Mouse (Mus musculus) limb, embryonic 13.5 days (tissue): Measurements from ENCODE around the gene Trim46. TPM values are rescaled to one million over a fixed set of nuclear protein-coding genes. Genes with fewer than 3 reads are reported as not detected.

ENCODE experiments used
- ATAC-seq: fragments of 200-750 bp; cut with Nextera tagmentation; 2 replicates; pipeline ENCODE4 v1.8.0; 2017; ENCODE audit warnings: low read depth, moderate number of reproducible peaks, moderate TSS enrichment; ENCODE audit not compliant: low FRiP score
- H3K27ac ChIP-seq: fragments of 300-500 bp; sonication (generic); 2 replicates; pipeline ENCODE4 v1.5.1; 2015; ENCODE audit warnings: inconsistent platforms, mild to moderate bottlenecking, moderate library complexity
- H3K27me3 ChIP-seq: fragments of 300-500 bp; sonication (generic); 2 replicates; pipeline ENCODE4 v1.6.1; 2015; ENCODE audit warnings: mild to moderate bottlenecking, inconsistent platforms
- H3K36me3 ChIP-seq: fragments of 300-500 bp; sonication (generic); 2 replicates; pipeline ENCODE4 v1.6.1; 2015; ENCODE audit warnings: inconsistent platforms, mild to moderate bottlenecking, moderate library complexity
- H3K4me1 ChIP-seq: fragments of 300-500 bp; sonication (generic); 2 replicates; pipeline ENCODE4 v1.6.1; 2015; ENCODE audit warnings: inconsistent platforms
- H3K4me2 ChIP-seq: fragments of 300-500 bp; sonication (generic); replicated peaks from 2 replicates; pipeline ENCODE4 v1.6.1; 2015; ENCODE audit warnings: inconsistent platforms, mild to moderate bottlenecking, moderate library complexity
- H3K4me3 ChIP-seq: fragments of 300-500 bp; sonication (generic); 2 replicates; pipeline ENCODE4 v1.5.1; 2015; ENCODE audit warnings: moderate library complexity, mild to moderate bottlenecking, inconsistent platforms
- H3K9ac ChIP-seq: fragments of 300-500 bp; sonication (generic); 2 replicates; pipeline ENCODE4 v1.6.1; 2015; ENCODE audit warnings: mild to moderate bottlenecking, inconsistent platforms
- H3K9me3 ChIP-seq: fragments of 300-500 bp; sonication (generic); 2 replicates; pipeline ENCODE4 v1.6.1; 2016; ENCODE audit warnings: inconsistent platforms
- WGBS: fragments of 180-500 bp; shearing (Covaris S2); methylation state at CpG from one replicate; pipeline ENCODE4 v1.1.7; 2015; 5-methylcytosine and 5-hydroxymethylcytosine counted together
- polyA plus RNA-seq: library from polyadenylated mRNA; unstranded; fragments of >200 nt; fragmentation: Nextera tagmentation; extraction: Ambion mirVana; gene quantifications from 2 replicates; pipeline ENCODE4 v1.2.1, GENCODE M21; 2015

Trim46 gene
- polyA plus RNA-seq, 1 experiment from 2014 or later, result 6.8 TPM

DNA sequence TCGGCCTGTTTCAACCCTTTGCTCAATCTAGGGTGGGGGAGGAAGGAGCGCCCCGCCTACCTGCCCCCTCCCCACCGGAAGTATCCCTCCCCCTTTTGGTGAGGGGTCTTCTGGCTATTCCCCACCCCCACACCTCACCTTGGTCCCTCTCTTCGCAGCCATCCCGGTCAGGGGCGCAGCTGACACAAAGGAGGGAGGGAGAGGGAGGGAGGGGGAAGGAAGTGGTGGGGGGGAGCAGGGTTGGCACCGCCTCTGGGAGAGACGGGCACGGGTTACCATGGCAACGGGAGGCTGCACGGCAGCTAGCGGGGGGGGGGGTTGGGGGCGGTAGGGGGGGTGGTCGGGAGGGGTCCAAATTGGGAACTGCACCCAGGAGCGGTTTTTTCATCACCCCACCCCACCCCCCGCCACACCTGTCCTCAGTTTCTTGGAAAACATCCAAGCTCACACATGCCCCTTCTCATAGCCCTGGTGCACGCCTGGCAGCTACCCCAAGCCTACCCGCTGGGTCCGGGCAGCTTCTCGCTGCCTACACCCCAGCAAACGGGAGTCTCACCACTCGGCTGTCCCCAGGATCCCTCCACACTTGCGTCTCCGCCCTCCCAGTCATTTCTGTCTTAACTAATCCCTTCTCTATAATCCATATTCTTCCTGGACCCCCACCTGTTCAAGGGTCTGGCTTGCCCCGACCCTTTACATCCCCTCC is 974 bp downstream of the Trim46 start:
- no peaks in the 10 kb centered on the region for H3K9me3 ChIP-seq
- H3K4me3 ChIP-seq, result peak overlapping the region; percentile 77
- H3K36me3 ChIP-seq, result peaks cover 40% of the 10 kb centered on the region
- H3K27me3 ChIP-seq, result no peaks in the 10 kb centered on the region
- peak; percentile 41; the same call in 1 of the 2 replicates for ATAC-seq
- peak overlapping the region; percentile 74 for H3K27ac ChIP-seq
- H3K4me2 ChIP-seq, result peak overlapping the region; percentile 91
- under 1% methylated on average over 19 of the region's 26 CpGs for WGBS
- peaks cover 39% of the 10 kb centered on the region for H3K4me1 ChIP-seq
- peak overlapping the region; percentile 58 for H3K9ac ChIP-seq

DNA sequence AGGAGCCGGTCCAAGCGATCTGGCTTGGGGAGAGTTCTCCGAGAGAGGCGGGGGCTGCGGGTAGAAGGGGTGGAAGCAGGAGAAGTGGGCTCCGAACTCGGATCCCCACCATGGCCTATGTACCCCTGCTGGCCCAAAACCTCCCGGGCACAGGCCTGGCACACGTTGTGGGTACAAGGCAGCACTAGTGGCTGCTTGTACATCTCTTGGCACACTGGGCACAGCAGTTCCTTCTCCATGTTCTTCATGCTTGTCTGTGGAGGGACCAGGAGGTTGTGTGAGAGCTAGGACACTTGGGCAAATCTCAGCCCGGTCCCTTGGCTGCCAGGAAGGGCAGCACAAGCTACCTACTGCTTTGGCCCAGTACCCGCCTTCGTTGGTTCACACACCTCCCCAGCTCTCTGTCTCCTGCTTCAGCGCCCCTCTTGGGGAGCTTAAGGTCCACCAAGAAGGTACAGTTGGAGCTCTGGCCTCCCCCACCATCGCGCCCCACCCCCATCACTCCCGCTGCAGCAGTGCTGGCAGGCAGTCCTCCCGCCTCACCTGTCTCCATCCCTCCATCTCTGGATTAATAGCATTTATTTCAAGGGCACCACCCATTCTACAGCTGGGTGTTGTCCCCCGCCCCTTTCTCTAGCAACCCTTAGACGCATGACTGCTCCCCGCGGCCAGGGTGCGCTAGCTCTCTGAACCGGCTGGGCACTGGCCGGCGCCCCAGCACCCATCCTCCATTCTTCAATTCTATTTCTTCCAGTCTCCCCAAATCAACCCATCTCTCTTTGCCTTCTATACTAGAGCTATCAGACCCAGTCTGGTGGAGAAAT is 1.7 kb downstream of the Trim46 start:
- H3K9me3 ChIP-seq, result no peaks in the 10 kb centered on the region
- H3K9ac ChIP-seq, result peak overlapping the region; percentile 58
- peak overlapping the region; percentile 91 for H3K4me2 ChIP-seq
- H3K4me1 ChIP-seq, result peaks cover 39% of the 10 kb centered on the region
- H3K27me3 ChIP-seq, result no peaks in the 10 kb centered on the region
- peaks cover 40% of the 10 kb centered on the region for H3K36me3 ChIP-seq
- H3K27ac ChIP-seq, result peak overlapping the region; percentile 74
- 12% methylated on average over 25 of the region's 25 CpGs for WGBS
- ATAC-seq, result 0 out of 2 replicates have a peak, but pooled peaks have one; percentile 10
- H3K4me3 ChIP-seq, result peak overlapping the region; percentile 77

DNA sequence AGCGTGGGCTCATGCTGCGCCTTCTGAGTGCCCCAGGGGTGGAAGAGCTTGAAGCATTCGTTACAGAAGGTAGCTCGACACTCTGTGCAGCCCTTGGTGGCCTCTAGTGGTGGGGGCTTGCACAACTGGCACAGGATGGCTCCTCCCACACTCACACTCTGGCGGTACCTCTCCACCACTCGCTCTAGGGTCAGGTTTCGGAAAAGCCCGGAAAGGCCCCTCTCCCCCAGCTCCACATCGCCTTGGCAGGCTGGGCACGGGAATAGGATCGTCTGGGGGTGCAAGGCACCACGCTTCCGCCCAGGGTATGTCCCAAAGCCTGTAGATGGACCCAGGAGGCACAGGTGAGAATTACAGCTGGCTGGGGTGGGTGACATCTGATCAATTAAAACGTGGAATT is 2.5 kb downstream of the Trim46 start:
- 10% methylated on average over 14 of the region's 14 CpGs for WGBS
- H3K9me3 ChIP-seq, result no peaks in the 10 kb centered on the region
- ATAC-seq, result peak; percentile 32; the same call in 1 of the 2 replicates
- peak overlapping the region; percentile 77 for H3K4me3 ChIP-seq
- H3K9ac ChIP-seq, result peak overlapping the region; percentile 58
- H3K27ac ChIP-seq, result peak overlapping the region; percentile 10; the same call in 1 of the 2 replicates
- H3K27me3 ChIP-seq, result no peaks in the 10 kb centered on the region
- peaks cover 39% of the 10 kb centered on the region for H3K4me1 ChIP-seq
- H3K36me3 ChIP-seq, result peaks cover 41% of the 10 kb centered on the region
- peak overlapping the region; percentile 91 for H3K4me2 ChIP-seq

DNA sequence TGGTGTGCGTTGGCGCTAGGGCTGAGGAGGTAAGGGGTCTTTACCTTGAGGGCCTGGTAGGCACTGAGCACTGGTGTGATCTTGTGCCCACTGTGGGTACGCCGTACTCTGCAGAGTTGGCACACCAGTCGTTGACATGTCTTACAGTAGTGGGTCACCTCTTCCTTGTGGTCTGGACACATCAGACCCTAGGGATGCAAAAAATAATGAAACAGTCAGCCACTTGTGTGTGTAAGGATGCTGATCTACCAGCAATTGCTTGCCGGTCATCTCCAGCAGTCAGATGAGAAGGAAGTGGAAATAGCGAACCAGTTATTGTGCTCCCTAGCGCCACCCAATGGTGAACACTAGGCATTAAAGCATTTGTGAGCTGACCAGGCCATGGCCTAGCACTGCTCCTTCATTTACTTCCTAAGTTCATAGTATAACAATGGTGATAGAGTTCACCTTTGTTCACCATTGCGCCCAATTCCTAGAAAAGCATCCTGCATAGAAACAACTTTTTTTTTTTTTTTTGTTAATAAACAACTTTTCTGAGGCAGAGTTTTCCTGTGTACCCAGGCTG is 3.7 kb downstream of the Trim46 start:
- Histone ChIP-seq H3K4me2 (no peak overlapping the region), H3K4me1 (peaks cover 33% of the 10 kb centered on the region), H3K4me3 (no peak overlapping the region), H3K27ac (no peak overlapping the region), H3K36me3 (peaks cover 42% of the 10 kb centered on the region), H3K9me3 (no peaks in the 10 kb centered on the region), H3K9ac (no peak overlapping the region), H3K27me3 (no peaks in the 10 kb centered on the region)
- ATAC-seq, result no peak
- WGBS, result 73% methylated on average over 9 of the region's 9 CpGs

DNA sequence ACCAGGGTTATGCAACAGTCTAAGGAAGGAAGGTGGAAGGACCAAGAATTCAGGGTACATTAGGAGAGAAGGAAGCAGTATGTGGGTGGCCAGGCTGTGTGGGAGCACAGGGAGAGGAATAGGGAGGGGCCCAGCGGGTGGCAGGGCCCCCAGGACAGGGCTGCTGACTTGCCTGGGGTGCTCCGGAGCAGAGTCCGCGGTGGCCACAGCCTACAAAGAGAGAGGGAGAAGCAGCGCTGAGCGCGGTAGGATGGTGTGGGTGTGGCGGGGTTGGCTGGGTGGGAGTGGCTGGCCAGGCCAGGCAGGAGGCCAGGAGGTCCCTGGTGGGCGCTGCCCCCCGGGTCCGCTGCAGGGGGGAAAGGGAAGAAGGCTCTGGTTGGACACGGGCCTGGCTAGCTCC is 7.6 kb downstream of the Trim46 start:
- WGBS, result 77% methylated on average over 11 of the region's 12 CpGs
- Histone ChIP-seq H3K9ac (no peak overlapping the region), H3K4me1 (peaks cover 4% of the 10 kb centered on the region), H3K27ac (no peak overlapping the region), H3K36me3 (peaks cover 77% of the 10 kb centered on the region), H3K4me2 (no peak overlapping the region), H3K4me3 (no peak overlapping the region), H3K27me3 (no peaks in the 10 kb centered on the region), H3K9me3 (no peaks in the 10 kb centered on the region)
- no peak for ATAC-seq

DNA sequence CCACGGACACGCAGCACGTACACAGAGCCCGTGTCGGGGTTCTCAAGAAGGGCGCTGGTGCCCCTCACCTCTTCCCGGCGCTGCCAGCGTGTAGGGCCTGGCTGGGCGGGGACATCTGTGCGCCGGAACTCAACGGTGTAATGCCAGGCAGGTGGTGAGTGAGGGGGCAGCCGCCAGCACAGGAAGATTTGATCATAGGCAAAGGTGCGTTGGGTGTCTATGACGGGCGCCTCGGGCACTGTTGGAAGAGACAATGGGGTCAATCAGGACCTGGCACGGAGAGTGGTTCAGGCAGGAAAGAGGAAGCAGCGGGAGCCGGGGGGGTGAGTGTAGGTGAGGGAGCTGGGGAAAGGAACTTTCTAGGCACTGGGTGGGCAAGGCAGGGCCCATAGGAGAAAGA is 8.4 kb downstream of the Trim46 start:
- Histone ChIP-seq H3K4me2 (no peak overlapping the region), H3K27me3 (no peaks in the 10 kb centered on the region), H3K27ac (no peak overlapping the region), H3K9ac (no peak overlapping the region), H3K4me3 (no peak overlapping the region), H3K9me3 (no peaks in the 10 kb centered on the region), H3K36me3 (peaks cover 77% of the 10 kb centered on the region), H3K4me1 (no peaks in the 10 kb centered on the region)
- ATAC-seq, result no peak
- 92% methylated on average over 21 of the region's 21 CpGs for WGBS

DNA sequence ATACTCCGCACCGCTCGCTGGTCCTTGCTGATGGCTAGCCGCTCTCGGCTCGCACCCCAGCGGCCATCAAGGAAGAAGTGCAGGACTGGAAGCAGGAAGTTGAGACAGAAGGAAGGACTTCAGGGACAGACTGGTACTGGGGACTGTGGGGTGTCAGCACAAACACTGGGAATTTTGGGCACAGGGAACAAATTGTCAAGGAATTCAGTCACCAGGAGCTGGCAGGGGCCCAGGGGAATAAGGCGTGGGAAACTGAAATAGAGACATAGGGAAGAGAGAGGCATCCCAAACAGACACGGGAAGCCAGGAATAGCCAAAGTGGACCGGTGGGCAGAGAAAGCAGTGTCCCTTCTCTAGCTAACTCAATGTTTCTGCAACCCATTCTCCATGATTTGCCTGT is 9.6 kb downstream of the Trim46 start:
- WGBS, result 88% methylated on average over 10 of the region's 10 CpGs
- Histone ChIP-seq H3K27ac (no peak overlapping the region), H3K36me3 (peaks cover 68% of the 10 kb centered on the region)

DNA sequence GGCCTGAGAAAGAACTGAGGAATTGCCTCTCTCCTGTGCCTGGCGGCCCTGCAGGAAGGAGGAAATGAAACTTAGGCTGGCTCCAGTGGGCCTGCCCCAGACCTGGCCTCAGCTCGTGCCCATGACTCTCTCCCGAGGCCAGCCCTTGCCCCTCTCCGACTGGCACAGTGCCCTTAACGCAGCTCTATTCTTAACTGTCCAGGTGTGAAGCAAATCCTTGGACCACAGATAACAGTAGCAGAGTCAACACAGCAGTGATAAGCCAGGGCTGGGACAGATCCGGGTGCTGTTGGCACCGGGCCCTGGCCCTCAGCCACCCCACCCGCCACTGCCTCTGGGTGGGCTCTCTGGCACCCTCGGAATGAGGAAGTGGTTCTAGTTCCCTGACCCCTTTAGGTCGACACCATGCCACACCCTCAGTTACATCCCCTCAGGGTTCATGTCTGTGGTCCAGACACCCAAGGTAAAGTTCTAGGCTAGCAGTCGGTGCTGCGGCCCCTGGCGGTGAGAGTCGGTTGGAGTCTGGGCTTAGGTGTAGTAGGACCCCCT is 12.5 kb downstream of the Trim46 start:
- H3K4me3 ChIP-seq, result no peak overlapping the region
- peaks cover 8% of the 10 kb centered on the region; the same call in 1 of the 2 replicates for H3K4me1 ChIP-seq
- WGBS, result 79% methylated on average over 14 of the region's 14 CpGs
- no peaks in the 10 kb centered on the region for H3K9me3 ChIP-seq
- no peak overlapping the region for H3K9ac ChIP-seq
- no peak for ATAC-seq
- peaks cover 25% of the 10 kb centered on the region for H3K27me3 ChIP-seq
- H3K36me3 ChIP-seq, result peaks cover 46% of the 10 kb centered on the region
- H3K27ac ChIP-seq, result no peak overlapping the region
- H3K4me2 ChIP-seq, result no peak overlapping the region

More for the DNA sequence above, 9.6 kb downstream of the Trim46 start:
- peaks cover 4% of the 10 kb centered on the region for H3K27me3 ChIP-seq
- no peak for ATAC-seq
- no peak overlapping the region for H3K4me3 ChIP-seq
- no peak overlapping the region for H3K4me2 ChIP-seq
- H3K9ac ChIP-seq, result no peak overlapping the region
- H3K9me3 ChIP-seq, result no peaks in the 10 kb centered on the region
- H3K4me1 ChIP-seq, result no peaks in the 10 kb centered on the region

DNA sequence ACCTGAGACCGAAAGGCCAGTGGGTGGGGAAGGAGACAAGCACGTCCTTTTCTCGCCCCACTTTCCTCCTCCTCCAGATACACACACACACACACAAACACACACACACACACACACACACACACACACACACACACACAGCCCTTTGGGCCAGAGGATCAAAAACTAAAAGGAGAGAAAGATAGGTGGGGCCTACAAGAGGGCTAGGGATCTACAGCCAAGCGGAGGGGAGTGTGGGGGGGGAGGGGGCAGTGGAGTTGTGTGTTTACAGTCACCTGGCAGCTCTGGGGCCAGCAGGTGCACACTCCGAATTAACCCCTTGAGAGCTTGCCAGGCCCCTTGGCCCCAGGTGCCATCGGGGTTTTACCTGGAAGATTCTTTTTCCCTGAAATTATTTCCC is 13.5 kb downstream of the Trim46 start:
- Histone ChIP-seq H3K36me3 (peaks cover 37% of the 10 kb centered on the region), H3K27ac (no peak overlapping the region), H3K9me3 (no peaks in the 10 kb centered on the region), H3K4me2 (no peak overlapping the region), H3K27me3 (peaks cover 25% of the 10 kb centered on the region), H3K9ac (no peak overlapping the region), H3K4me1 (peaks cover 15% of the 10 kb centered on the region), H3K4me3 (no peak overlapping the region)
- no peak for ATAC-seq
- WGBS, result 54% methylated on average over 6 of the region's 6 CpGs

DNA sequence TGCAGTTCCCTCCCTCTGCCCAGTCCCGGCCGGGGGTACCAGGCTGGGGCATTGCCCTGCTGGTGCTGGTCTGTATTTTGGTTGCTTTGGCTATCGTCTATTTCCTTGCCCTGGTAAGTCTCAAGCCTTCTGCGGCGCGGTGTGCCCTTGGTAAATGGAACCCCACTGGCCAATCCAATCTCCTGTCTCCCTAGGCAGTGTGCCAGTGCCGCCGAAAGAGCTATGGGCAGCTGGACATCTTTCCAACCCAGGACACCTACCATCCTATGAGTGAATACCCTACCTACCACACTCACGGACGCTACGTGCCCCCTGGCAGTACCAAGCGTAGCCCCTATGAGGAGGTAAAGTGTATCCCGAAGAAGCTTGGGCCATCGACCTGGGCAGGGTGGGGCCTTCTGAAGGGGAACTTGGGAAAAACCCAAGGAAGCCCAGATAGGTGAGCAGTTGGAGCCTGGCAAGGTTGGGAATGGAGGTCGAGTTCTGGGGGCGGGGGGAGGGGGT is 14.3 kb downstream of the Trim46 start:
- H3K36me3 ChIP-seq, result peaks cover 31% of the 10 kb centered on the region
- no peak overlapping the region for H3K9ac ChIP-seq
- no peaks in the 10 kb centered on the region for H3K9me3 ChIP-seq
- no peak overlapping the region for H3K4me3 ChIP-seq
- ATAC-seq, result no peak
- peaks cover 25% of the 10 kb centered on the region for H3K27me3 ChIP-seq
- H3K27ac ChIP-seq, result no peak overlapping the region
- H3K4me2 ChIP-seq, result no peak overlapping the region
- WGBS, result 74% methylated on average over 16 of the region's 16 CpGs
- H3K4me1 ChIP-seq, result peaks cover 22% of the 10 kb centered on the region

DNA sequence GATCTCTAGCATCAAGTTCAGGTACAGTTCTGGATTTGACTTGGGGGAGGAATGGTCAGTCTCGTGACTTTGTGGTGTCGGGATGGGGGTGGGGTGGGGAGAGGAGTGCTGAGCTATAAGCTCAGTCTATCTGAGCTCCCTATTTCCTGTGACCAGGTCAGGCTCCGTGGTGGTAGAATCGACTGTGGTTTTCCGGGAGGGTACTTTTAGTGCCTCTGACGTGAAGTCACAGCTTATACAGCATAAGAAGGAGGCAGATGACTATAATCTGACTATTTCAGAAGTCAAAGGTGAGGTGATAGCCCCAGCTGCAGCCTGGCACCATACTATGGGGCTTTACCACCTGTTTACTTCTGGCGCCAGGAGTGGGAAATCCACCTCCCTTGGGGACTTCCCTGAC is 14.8 kb downstream of the Trim46 start:
- Histone ChIP-seq H3K4me2 (no peak overlapping the region), H3K4me1 (peaks cover 26% of the 10 kb centered on the region), H3K4me3 (no peak overlapping the region), H3K9me3 (no peaks in the 10 kb centered on the region), H3K9ac (no peak overlapping the region), H3K27ac (no peak overlapping the region), H3K27me3 (peaks cover 25% of the 10 kb centered on the region), H3K36me3 (peaks cover 26% of the 10 kb centered on the region)
- 58% methylated on average over 7 of the region's 7 CpGs for WGBS
- no peak for ATAC-seq

DNA sequence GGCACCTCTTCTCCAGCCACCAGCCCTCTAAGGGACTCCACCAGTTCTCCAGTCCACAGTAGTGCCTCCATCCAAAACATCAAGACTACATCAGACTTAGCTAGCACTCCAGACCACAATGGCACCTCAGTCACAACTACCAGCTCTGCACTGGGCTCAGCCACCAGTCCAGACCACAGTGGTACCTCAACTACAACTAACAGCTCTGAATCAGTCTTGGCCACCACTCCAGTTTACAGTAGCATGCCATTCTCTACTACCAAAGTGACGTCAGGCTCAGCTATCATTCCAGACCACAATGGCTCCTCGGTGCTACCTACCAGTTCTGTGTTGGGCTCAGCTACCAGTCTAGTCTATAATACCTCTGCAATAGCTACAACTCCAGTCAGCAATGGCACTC is 15.5 kb downstream of the Trim46 start:
- H3K4me3 ChIP-seq, result no peak overlapping the region
- 84% methylated on average over 2 of the region's 2 CpGs for WGBS
- H3K4me2 ChIP-seq, result no peak overlapping the region
- H3K27me3 ChIP-seq, result peaks cover 25% of the 10 kb centered on the region
- H3K27ac ChIP-seq, result no peak overlapping the region
- H3K36me3 ChIP-seq, result peaks cover 20% of the 10 kb centered on the region
- H3K9ac ChIP-seq, result no peak overlapping the region
- ATAC-seq, result no peak
- H3K4me1 ChIP-seq, result peaks cover 34% of the 10 kb centered on the region
- H3K9me3 ChIP-seq, result no peaks in the 10 kb centered on the region
